Mouse (Mus musculus) myocyte (in vitro differentiated cells): Measurements from ENCODE around the gene Prkaa2. TPM values are rescaled to one million over a fixed set of nuclear protein-coding genes. Genes with fewer than 3 reads are reported as not detected.

Experiments used
- H3K27me3 ChIP-seq: one replicate; pipeline ENCODE4 v1.6.1; 2011; ENCODE audit not compliant: control insufficient read depth, insufficient read depth, insufficient read length
- H3K36me3 ChIP-seq: one replicate; pipeline ENCODE4 v1.6.1; 2011; ENCODE audit not compliant: control insufficient read depth, insufficient read depth
- H3K4me2 ChIP-seq: one replicate; pipeline ENCODE4 v1.6.1; 2011; ENCODE audit warnings: low read depth, control low read depth
- H3K4me3 ChIP-seq: one replicate; pipeline ENCODE4 v1.5.1; 2011; ENCODE audit warnings: mild to moderate bottlenecking, control low read depth, moderate library complexity
- H3K79me2 ChIP-seq: one replicate; pipeline ENCODE4 v1.6.1; 2011; ENCODE audit not compliant: control insufficient read depth, insufficient read depth
- H3ac ChIP-seq: one replicate; pipeline ENCODE4 v1.6.1; 2011; ENCODE audit not compliant: control insufficient read depth, insufficient read length
- CEBPB ChIP-seq: IDR thresholded peaks from 2 replicates; pipeline ENCODE4 v1.6.1; 2011; ENCODE audit warnings: mild to moderate bottlenecking, moderate library complexity; ENCODE audit not compliant: poor library complexity, insufficient read depth, severe bottlenecking
- E2F4 ChIP-seq: IDR thresholded peaks from one replicate; pipeline ENCODE4 v1.6.1; 2011; ENCODE audit warnings: mild to moderate bottlenecking, control low read depth, moderate library complexity; ENCODE audit not compliant: insufficient read depth
- MAX ChIP-seq: IDR thresholded peaks from one replicate; pipeline ENCODE4 v1.6.1; 2011; ENCODE audit warnings: low read depth, mild to moderate bottlenecking, control low read depth
- MYOD1 ChIP-seq, 3 experiments: IDR thresholded peaks; one replicate each; pipeline ENCODE4 v1.6.1; 2011; ENCODE audit warnings: control low read depth in 2 of 3, low read depth in 2 of 3, mild to moderate bottlenecking in 2 of 3, moderate library complexity in 1 of 3; ENCODE audit not compliant: insufficient read length in 2 of 3, control insufficient read depth in 1 of 3
- MYOG ChIP-seq, 3 experiments: IDR thresholded peaks; one replicate each; pipeline ENCODE4 v1.6.1; 2011; ENCODE audit warnings: control low read depth in 2 of 3, low read depth in 2 of 3, mild to moderate bottlenecking in 2 of 3; ENCODE audit not compliant: insufficient read length in 2 of 3, control insufficient read depth in 1 of 3, insufficient read depth in 1 of 3
- POLR2A ChIP-seq: IDR thresholded peaks from one replicate; pipeline ENCODE4 v1.6.1; 2011; ENCODE audit warnings: low read depth, mild to moderate bottlenecking, control low read depth, moderate library complexity; ENCODE audit not compliant: insufficient read length
- POLR2AphosphoS2 ChIP-seq: IDR thresholded peaks from one replicate; pipeline ENCODE4 v1.6.1; 2011; ENCODE audit warnings: low read depth, control low read depth; ENCODE audit not compliant: insufficient read length
- REST ChIP-seq: IDR thresholded peaks from one replicate; pipeline ENCODE4 v1.6.1; 2011; ENCODE audit warnings: mild to moderate bottlenecking, control low read depth, moderate library complexity; ENCODE audit not compliant: insufficient read depth, insufficient read length
- SRF ChIP-seq: IDR thresholded peaks from one replicate; pipeline ENCODE4 v1.6.1; 2011; ENCODE audit warnings: low read depth; ENCODE audit not compliant: control insufficient read depth, insufficient read length
- TCF12 ChIP-seq: IDR thresholded peaks from one replicate; pipeline ENCODE4 v1.6.1; 2011; ENCODE audit warnings: mild to moderate bottlenecking, control low read depth; ENCODE audit not compliant: poor library complexity, insufficient read depth, severe bottlenecking
- TCF3 ChIP-seq: IDR thresholded peaks from one replicate; pipeline ENCODE4 v1.6.1; 2011; ENCODE audit warnings: low read depth, control low read depth; ENCODE audit not compliant: insufficient read length
- USF1 ChIP-seq: IDR thresholded peaks from one replicate; pipeline ENCODE4 v1.6.1; 2011; ENCODE audit warnings: low read depth, mild to moderate bottlenecking, control low read depth, moderate library complexity
- polyA plus RNA-seq: library from polyadenylated mRNA; unstranded; fragments of >200 nt; fragmentation: generic; extraction: Trizol; gene quantifications from one replicate; pipeline ENCODE4 v1.2.1, GENCODE M21; 2012; ENCODE audit warnings: missing spikeins

Gene Prkaa2
- polyA plus RNA-seq, 1 experiment = 2.2 TPM

GRCm38 (mm10) chr4:105004135-105004534 is 105.6 kb downstream of the Prkaa2 start:
- Histone ChIP-seq H3K27me3 (no peaks in the 10 kb centered on the region), H3K79me2 (no peaks in the 10 kb centered on the region), H3ac (no peak overlapping the region), H3K36me3 (no peaks in the 10 kb centered on the region), H3K4me2 (no peak overlapping the region), H3K4me3 (no peak overlapping the region)
- TF ChIP-seq CEBPB (no peak), TCF12 (no peak), SRF (no peak), MAX (no peak), MYOD1 (IDR thresholded peaks at IDR 0.05; ENCODE audit: control insufficient read depth in 1 of 3, insufficient read length in 2 of 3, low read depth in 2 of 3) (no peak), TCF3 (no peak), POLR2AphosphoS2 (no peak), E2F4 (no peak)

- TF ChIP-seq POLR2AphosphoS2 (no peak), MYOD1 (IDR thresholded peaks at IDR 0.05; ENCODE audit: control insufficient read depth in 1 of 3, insufficient read length in 2 of 3, low read depth in 2 of 3) (no peak), MYOG (IDR thresholded peaks at IDR 0.05; ENCODE audit: control insufficient read depth in 1 of 3, insufficient read depth in 1 of 3, insufficient read length in 2 of 3, low read depth in 2 of 3) (no peak), SRF (no peak), MAX (no peak), TCF12 (no peak), REST (no peak), CEBPB (no peak), TCF3 (no peak), POLR2A (no peak), E2F4 (no peak), USF1 (no peak)
- Histone ChIP-seq H3K27me3 (no peaks in the 10 kb centered on the region), H3K36me3 (no peaks in the 10 kb centered on the region), H3ac (no peak overlapping the region), H3K79me2 (no peaks in the 10 kb centered on the region), H3K4me3 (no peak overlapping the region), H3K4me2 (no peak overlapping the region)
Measured at GRCm38 (mm10) chr4:105001736-105002135, 108.0 kb downstream of the Prkaa2 start.

DNA sequence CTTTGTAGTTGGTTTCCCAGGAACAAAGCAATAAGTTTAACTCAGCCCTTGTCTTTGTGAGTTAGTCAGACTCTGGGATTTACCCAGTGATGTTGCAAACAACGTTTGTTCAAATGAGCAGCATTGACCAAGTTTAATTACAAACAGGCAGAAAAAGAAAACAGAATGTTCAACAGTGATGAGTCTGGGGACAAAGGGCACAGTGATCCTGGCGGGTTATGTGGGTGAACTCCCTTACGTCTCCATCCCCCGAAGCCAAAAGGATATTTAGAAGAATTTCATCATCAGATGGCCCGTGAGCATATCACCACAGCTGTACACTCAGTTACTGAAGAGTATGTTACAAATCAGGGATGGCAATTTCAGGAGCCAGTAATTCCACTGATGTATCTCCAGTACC is 110.0 kb downstream of the Prkaa2 start:
- H3K27me3 ChIP-seq = no peaks in the 10 kb centered on the region
- H3K4me2 ChIP-seq = no peak overlapping the region
- H3K4me3 ChIP-seq = no peak overlapping the region
- H3K79me2 ChIP-seq = no peaks in the 10 kb centered on the region
- no peak overlapping the region for H3ac ChIP-seq
- TF ChIP-seq MAX (no peak), USF1 (no peak), POLR2AphosphoS2 (no peak), SRF (no peak), E2F4 (no peak), TCF12 (no peak), REST (no peak), CEBPB (no peak), MYOG (IDR thresholded peaks at IDR 0.05; ENCODE audit: control insufficient read depth in 1 of 3, insufficient read depth in 1 of 3, insufficient read length in 2 of 3, low read depth in 2 of 3) (no peak), TCF3 (no peak), POLR2A (no peak), MYOD1 (IDR thresholded peaks at IDR 0.05; ENCODE audit: control insufficient read depth in 1 of 3, insufficient read length in 2 of 3, low read depth in 2 of 3) (no peak)
- no peaks in the 10 kb centered on the region for H3K36me3 ChIP-seq

DNA sequence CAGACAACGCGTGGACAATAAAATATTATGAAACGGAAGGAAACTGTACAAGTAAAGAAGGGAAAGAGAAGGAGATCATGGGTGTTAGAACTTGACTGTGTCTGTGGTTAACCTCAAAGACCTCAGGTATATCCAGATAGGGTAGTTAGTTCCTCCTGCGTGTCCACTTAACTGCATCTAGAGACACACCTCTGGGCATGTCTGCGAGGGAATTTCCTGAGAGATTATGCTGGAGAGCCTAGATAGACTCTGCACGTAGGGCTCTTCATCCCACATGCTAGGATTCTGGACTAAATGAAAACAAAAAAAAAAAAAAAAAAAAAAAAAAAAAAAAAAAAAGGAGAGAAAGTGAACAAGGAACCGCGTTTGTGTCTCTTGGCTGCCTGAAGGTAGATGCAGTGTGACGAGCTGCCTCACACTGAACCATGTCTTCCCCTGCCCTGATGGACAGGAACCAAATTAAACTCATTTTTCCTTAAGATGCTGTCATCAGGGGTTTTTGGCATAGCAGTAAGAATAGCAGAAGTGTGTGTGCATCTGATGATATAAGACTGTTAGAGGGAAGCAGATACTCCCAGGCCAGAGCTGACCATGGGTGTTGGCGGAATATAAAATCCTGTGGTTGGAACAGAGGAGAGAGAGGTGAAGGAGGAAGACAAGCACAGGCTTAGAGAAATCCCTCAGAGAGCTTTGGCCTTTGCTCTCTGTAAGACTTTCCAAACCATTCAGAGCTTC is 116.4 kb downstream of the Prkaa2 start:
- Histone ChIP-seq H3K79me2 (no peaks in the 10 kb centered on the region), H3K4me2 (no peak overlapping the region), H3K4me3 (no peak overlapping the region), H3K27me3 (no peaks in the 10 kb centered on the region), H3ac (no peak overlapping the region), H3K36me3 (no peaks in the 10 kb centered on the region)
- TF ChIP-seq TCF12 (no peak), SRF (no peak), MYOG (IDR thresholded peaks at IDR 0.05; ENCODE audit: control insufficient read depth in 1 of 3, insufficient read depth in 1 of 3, insufficient read length in 2 of 3, low read depth in 2 of 3) (no peak), USF1 (no peak), REST (no peak), POLR2A (no peak), CEBPB (no peak), E2F4 (no peak), POLR2AphosphoS2 (no peak), MYOD1 (IDR thresholded peaks at IDR 0.05; ENCODE audit: control insufficient read depth in 1 of 3, insufficient read length in 2 of 3, low read depth in 2 of 3) (no peak), TCF3 (no peak), MAX (no peak)
